Comparison of ENCODE assay signal across 18 mouse cellular contexts in the genomic region with DNA sequence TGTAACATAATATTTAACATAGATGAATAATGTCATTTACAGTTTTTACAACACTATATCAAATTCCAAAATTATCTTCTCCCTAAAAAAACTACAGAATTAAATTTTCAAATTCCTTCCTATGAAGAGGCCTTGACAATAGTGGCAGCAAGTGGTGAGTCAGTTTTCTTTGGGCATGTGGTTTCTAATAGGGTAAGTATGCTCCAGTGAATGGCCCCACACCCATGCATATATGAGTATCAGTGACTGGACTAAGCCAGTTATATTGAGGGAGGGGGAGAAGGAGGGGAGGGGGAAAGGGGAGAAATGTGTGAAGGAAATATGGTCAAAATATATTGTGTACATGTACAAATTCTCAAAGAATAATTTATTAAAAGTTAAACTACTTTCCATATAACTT.
"Had no signal": no experiment of that assay in that cellular context is flagged by ENCODE, and none has a peak within 500 bp of the region (broad histone marks: within the 10 kb centered on the region; RNA-seq: fewer than 3 reads in every experiment).

No protein-coding gene starts in this region.

- H3K4me1 ChIP-seq: liver, embryonic 15.5 days; midbrain, embryonic 10.5 days; midbrain, embryonic 12.5 days; midbrain, embryonic 15.5 days; neural tube, embryonic 13.5 days; neural tube, embryonic 15.5 days; stomach, embryonic 15.5 days had no signal

- DNase-seq: liver, postnatal 0 days; lung, embryonic 14.5 days; lung, postnatal 10 days; lung, postnatal 4 days; retina, postnatal 1 day; right cerebral cortex, adult 18-20 months; right cerebral cortex, postnatal 25 days; thymus, adult 2 months; thymus, postnatal 25 days; thymus, postnatal 4 days had no signal

- H3K9ac ChIP-seq: liver, embryonic 15.5 days; liver, postnatal 0 days; lung, embryonic 14.5 days; midbrain, embryonic 12.5 days; midbrain, embryonic 15.5 days; neural tube, embryonic 13.5 days; neural tube, embryonic 15.5 days; stomach, embryonic 15.5 days had no signal

- H3K27ac ChIP-seq: liver, embryonic 15.5 days; midbrain, embryonic 10.5 days; midbrain, embryonic 12.5 days; midbrain, embryonic 15.5 days; neural tube, embryonic 13.5 days; neural tube, embryonic 15.5 days; stomach, embryonic 15.5 days; stomach, postnatal 0 days had no signal

- H3K4me2 ChIP-seq: liver, embryonic 15.5 days; lung, embryonic 14.5 days; midbrain, embryonic 12.5 days; midbrain, embryonic 15.5 days; neural tube, embryonic 13.5 days; neural tube, embryonic 15.5 days; stomach, embryonic 15.5 days had no signal

- ATAC-seq: liver, postnatal 0 days; midbrain, embryonic 15.5 days had no signal

- H3K9me3 ChIP-seq: liver, embryonic 15.5 days; midbrain, embryonic 10.5 days; midbrain, embryonic 12.5 days; midbrain, embryonic 15.5 days; neural tube, embryonic 13.5 days; neural tube, embryonic 15.5 days; stomach, embryonic 15.5 days had no signal

- H3K27me3 ChIP-seq: liver, embryonic 15.5 days; midbrain, embryonic 12.5 days; midbrain, embryonic 15.5 days; neural tube, embryonic 13.5 days; neural tube, embryonic 15.5 days; stomach, embryonic 15.5 days had no signal

- H3K4me3 ChIP-seq: liver, embryonic 15.5 days; midbrain, embryonic 10.5 days; midbrain, embryonic 12.5 days; midbrain, embryonic 15.5 days; neural tube, embryonic 13.5 days; neural tube, embryonic 15.5 days; stomach, embryonic 15.5 days had no signal
